Mouse (Mus musculus) stomach, postnatal 0 days (tissue): ENCODE measurements around the gene Zfp462.

Source experiments
- CTCF ChIP-seq: IDR thresholded peaks from 2 replicates; pipeline ENCODE4 v1.5.1; 2016; ENCODE audit warnings: antibody characterized with exemption, low read depth, mild to moderate bottlenecking, moderate library complexity
- EP300 ChIP-seq: optimal IDR thresholded peaks from 2 replicates; pipeline ENCODE3; 2016; ENCODE audit warnings: antibody characterized with exemption

- TF ChIP-seq CTCF (no peak), EP300 (no peak)
Measured at GRCm38 (mm10) chr4:54966161-54966806, 21.4 kb downstream of the Zfp462 start.
